Mouse (Mus musculus) brain, embryonic 14.5 days (tissue): ENCODE results near the gene Acvr1. TPM values are rescaled to one million over a fixed set of nuclear protein-coding genes. Genes with fewer than 3 reads are reported as not detected.

Source experiments
- DNase-seq: peaks from one replicate; pipeline ENCODE4 v3.0.0-alpha.2; 2011; ENCODE audit warnings: low read depth
- CTCF ChIP-seq: fragments of 200-500 bp; IDR thresholded peaks from 2 replicates; pipeline ENCODE4 v1.5.1; 2012; ENCODE audit warnings: inconsistent platforms, mild to moderate bottlenecking, moderate library complexity, borderline replicate concordance; ENCODE audit not compliant: insufficient read depth, insufficient read length; ENCODE audit errors: extremely low read depth
- POLR2A ChIP-seq: fragments of 200-500 bp; IDR thresholded peaks from 2 replicates; pipeline ENCODE4 v1.6.1; 2012; ENCODE audit warnings: mild to moderate bottlenecking, inconsistent platforms, borderline replicate concordance; ENCODE audit not compliant: poor library complexity, insufficient read depth, insufficient read length, severe bottlenecking; ENCODE audit errors: extremely low read depth
- polyA plus RNA-seq: library from polyadenylated mRNA; depleted of rRNA; stranded (reverse); fragments of >200 nt; gene quantifications from 2 replicates; pipeline ENCODE4 v1.2.3, GENCODE M21; 2012; rRNA removed

Acvr1 gene
- polyA plus RNA-seq: 14.4 and 19.9 TPM in 2 replicates

- peak; percentile 97 for DNase-seq
- TF ChIP-seq CTCF (peak; percentile 30; the same call in 1 of the 2 replicates), POLR2A (peak; percentile 60)
Observed at GRCm38 (mm10) chr2:58567066-58567810, at the start of gene Acvr1, which contains the start of gene Upp2. Gene Acvr1 (minus strand): TSS chr2:58567157. Gene Upp2 (plus strand): TSS chr2:58567298.

DNA sequence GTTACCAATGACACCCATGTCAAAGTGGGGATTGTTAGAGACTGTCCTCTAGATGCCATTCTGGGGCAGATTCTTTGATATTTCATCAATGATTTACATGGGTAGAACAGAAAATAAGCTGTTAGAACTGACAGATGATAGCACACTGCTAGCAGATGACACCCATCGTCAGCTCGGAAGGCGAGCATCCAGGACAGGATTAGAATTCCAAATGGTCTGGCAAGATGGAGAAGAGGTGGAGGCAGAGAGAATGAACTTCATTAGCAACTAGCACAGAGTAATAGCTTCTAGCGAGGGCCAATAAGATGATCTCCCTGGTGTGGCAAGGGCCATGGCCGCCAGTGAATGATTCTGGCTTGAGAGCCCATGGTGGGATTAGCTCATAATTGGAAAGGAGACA lies 48.8 kb upstream of the Acvr1 start:
- TF ChIP-seq CTCF (no peak), POLR2A (no peak)
- no peak for DNase-seq

GRCm38 (mm10) chr2:58614851-58615250 lies 47.9 kb upstream of the Acvr1 start:
- no peak for DNase-seq
- TF ChIP-seq POLR2A: no peak
- TF ChIP-seq CTCF: no peak

DNA sequence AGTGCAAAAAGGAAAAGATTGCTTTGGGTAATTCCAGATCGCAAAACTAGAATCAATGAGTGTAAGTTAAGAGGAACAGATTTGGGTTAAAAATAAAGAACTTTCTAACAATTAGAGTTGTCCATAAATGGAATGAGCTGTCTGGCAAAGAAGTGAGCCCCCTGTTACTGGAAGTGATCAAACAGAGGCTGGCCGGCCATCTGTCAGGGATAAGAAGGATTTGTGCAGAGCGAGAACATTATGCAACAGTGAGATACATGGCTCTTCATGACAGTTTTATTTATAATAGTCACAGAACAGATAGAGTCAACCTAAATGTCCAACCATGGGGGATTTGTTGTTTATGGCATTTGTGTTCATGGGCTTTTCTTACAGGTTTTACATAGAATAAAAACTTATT lies 46.8 kb upstream of the Acvr1 start:
- DNase-seq: peak; percentile 18
- TF ChIP-seq POLR2A: no peak
- no peak for TF ChIP-seq CTCF

DNA sequence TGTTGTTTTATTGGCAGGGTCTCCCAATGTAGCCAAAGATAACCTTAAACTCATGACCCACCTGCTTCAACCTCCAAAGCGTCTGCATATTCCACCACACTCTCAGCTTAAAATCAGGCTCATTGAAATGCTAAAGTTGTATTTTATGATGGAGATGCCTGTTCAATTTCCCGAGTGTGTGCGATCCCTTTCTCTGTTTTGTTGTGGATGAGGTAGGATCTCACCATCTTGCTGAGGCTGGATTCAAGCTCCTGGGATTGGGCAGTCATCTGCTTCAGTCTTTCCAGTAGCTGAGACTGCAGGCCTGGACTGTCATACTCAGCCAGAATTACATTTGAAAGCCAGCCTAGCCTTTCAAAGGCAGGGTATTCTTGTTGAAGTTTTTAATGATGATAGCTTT lies 37.8 kb upstream of the Acvr1 start:
- no peak for TF ChIP-seq POLR2A
- no peak for TF ChIP-seq CTCF
- no peak for DNase-seq

- peak; percentile 88 for DNase-seq
- TF ChIP-seq POLR2A (no peak), CTCF (no peak)
Observed at GRCm38 (mm10) chr2:58603379-58603778, 36.4 kb upstream of the Acvr1 start.

- TF ChIP-seq POLR2A (no peak), CTCF (no peak)
- DNase-seq: no peak
Observed at GRCm38 (mm10) chr2:58601382-58601781, 34.4 kb upstream of the Acvr1 start.

DNA sequence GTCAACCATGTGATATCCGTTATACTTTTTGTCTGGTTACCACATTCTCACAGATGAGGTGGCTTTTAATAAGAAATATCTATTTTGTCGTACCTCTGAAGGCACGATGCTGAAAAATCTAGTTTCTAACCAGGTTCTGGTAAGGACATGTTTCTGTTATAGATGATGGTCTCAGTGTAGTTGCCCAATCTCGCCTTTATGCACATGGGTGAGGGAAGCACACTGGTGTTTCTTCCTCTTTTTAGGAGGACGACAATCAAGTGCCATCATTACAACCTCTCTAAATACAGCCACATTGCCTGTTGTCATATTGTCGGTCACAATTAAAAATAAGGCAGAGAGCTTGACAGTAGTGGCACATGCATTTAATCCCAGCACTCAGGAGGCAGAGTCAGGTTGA lies 32.7 kb upstream of the Acvr1 start:
- no peak for DNase-seq
- TF ChIP-seq CTCF (no peak), POLR2A (no peak)

DNA sequence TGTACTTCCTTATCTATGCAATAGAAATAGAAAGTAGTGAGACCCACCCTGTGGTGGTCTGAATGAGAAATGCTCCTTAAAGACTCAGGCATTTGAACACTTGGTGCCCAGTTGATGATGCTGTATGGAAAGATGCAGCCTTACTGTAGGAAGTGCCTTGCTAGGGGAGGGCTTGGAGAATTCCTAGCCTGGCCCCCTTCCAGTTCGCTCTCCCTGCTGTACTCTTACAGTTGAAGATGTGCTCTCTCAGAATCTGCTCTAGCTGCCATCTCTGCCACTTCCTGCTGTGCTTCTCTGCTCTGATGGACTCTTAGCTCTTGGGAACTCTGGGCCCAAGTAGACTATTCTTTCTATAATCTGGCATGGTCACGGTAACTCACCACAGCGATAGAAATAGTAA lies 30.6 kb upstream of the Acvr1 start:
- no peak for DNase-seq
- TF ChIP-seq CTCF (no peak), POLR2A (no peak)

- peak; percentile 56 for DNase-seq
- TF ChIP-seq POLR2A: no peak
- no peak for TF ChIP-seq CTCF
Observed at GRCm38 (mm10) chr2:58596774-58597342, 29.9 kb upstream of the Acvr1 start.

- TF ChIP-seq POLR2A (no peak), CTCF (no peak)
- no peak for DNase-seq
Observed at GRCm38 (mm10) chr2:58595350-58595749, 28.4 kb upstream of the Acvr1 start.

DNA sequence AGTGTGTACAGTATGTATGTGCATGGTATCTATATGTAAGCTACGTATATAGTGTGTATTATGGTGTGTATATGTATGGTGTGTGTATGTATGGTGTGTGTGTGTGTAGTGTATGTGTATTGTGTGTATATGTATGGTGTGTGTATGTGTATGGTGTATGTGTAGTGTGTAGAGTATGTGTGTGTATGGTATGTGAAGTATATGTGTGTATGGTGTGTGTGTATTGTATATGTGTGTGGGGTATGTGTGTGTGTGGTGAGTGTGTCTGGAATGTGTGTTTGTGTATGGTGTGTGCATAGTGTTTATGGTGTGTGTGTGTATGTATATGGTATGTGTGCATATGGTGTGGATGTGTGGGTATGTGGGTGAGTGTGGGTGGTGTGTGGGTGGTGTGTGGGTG lies 23.1 kb upstream of the Acvr1 start:
- TF ChIP-seq CTCF (no peak), POLR2A (no peak)

More for the DNA sequence above, 23.1 kb upstream of the Acvr1 start:
- DNase-seq: no peak
